Mouse (Mus musculus) hindbrain, embryonic 13.5 days (tissue): ENCODE measurements around the gene Gabrb1. TPM values are rescaled to one million over a fixed set of nuclear protein-coding genes. Genes with fewer than 3 reads are reported as not detected.
A peak's percentile ranks its signal among the peaks of the same experiment; 100 is the strongest.

Source experiments
- ATAC-seq: fragments of 200-750 bp; cut with Nextera tagmentation; 2 replicates; pipeline ENCODE4 v1.8.0; 2017; ENCODE audit warnings: moderate TSS enrichment; ENCODE audit not compliant: low FRiP score
- H3K27ac ChIP-seq: fragments of 300-500 bp; sonication (generic); 2 replicates; pipeline ENCODE4 v1.5.1; 2015; ENCODE audit warnings: inconsistent platforms, mild to moderate bottlenecking, moderate library complexity
- H3K27me3 ChIP-seq: fragments of 300-500 bp; sonication (generic); 2 replicates; pipeline ENCODE4 v1.6.1; 2015; ENCODE audit warnings: mild to moderate bottlenecking, inconsistent platforms
- H3K36me3 ChIP-seq: fragments of 300-500 bp; sonication (generic); 2 replicates; pipeline ENCODE4 v1.6.1; 2015; ENCODE audit warnings: mild to moderate bottlenecking, inconsistent platforms
- H3K4me1 ChIP-seq: fragments of 300-500 bp; sonication (generic); replicated peaks from 2 replicates; pipeline ENCODE4 v1.6.1; 2015; ENCODE audit warnings: inconsistent platforms
- H3K4me2 ChIP-seq: fragments of 300-500 bp; sonication (generic); 2 replicates; pipeline ENCODE4 v1.6.1; 2015; ENCODE audit warnings: inconsistent platforms, mild to moderate bottlenecking, moderate library complexity
- H3K4me3 ChIP-seq: fragments of 300-500 bp; sonication (generic); 2 replicates; pipeline ENCODE4 v1.5.1; 2015; ENCODE audit warnings: mild to moderate bottlenecking, inconsistent platforms
- H3K9ac ChIP-seq: fragments of 300-500 bp; sonication (generic); 2 replicates; pipeline ENCODE4 v1.6.1; 2015; ENCODE audit warnings: mild to moderate bottlenecking, inconsistent platforms
- H3K9me3 ChIP-seq: fragments of 300-500 bp; sonication (generic); 2 replicates; pipeline ENCODE4 v1.6.1; 2016; ENCODE audit warnings: inconsistent platforms
- WGBS: fragments of 180-500 bp; shearing (Covaris S2); methylation state at CpG from one replicate; pipeline ENCODE4 v1.1.7; 2015; 5-methylcytosine and 5-hydroxymethylcytosine counted together
- polyA plus RNA-seq: library from polyadenylated mRNA; unstranded; fragments of >200 nt; fragmentation: Nextera tagmentation; extraction: Ambion mirVana; gene quantifications from 2 replicates; pipeline ENCODE4 v1.2.1, GENCODE M21; 2015

The Gabrb1 gene
- polyA plus RNA-seq, result 10.8 and 11.1 TPM in 2 replicates

DNA sequence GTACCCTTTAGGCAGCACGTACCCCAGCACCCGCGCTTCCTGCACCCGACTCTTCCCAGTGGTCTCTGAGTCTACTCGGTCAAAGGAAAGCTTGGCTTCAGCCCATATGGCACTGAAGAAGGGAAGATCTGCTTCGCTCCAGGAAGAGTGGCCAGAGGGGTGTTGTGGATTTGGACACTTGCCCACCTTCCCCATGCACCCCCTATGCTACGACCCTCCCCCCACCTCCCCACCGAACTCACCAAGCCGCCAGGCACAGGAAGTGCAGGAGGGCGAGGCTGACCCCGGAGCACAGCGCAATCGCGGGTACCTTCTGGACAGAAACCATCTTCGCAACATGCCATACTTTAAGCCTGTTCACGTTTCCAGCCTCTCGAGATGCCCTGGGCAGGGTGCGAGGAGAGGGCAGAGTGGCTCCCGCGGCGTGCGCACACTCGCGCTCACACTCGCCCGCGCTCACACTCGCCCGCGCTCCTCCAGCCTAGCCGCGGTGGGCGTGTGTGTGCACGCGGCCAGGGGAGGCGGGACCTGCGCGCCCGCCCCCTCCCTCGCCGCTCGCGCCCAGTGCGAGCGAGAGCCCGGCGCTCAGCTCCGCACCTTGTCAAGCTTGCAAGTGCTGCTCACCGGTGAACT lies at the start of gene Gabrb1:
TSS of gene Gabrb1 (plus strand) at position 632 of the 633 bp plus-strand sequence.
- Histone ChIP-seq H3K9me3 (no peaks in the 10 kb centered on the region), H3K27ac (no peak within 1 kb of the TSS), H3K4me1 (peaks cover 18% of the 10 kb centered on the region), H3K4me3 (peak within 1 kb of the TSS; percentile 64), H3K9ac (peak within 1 kb of the TSS; percentile 73), H3K36me3 (no peaks in the 10 kb centered on the region), H3K4me2 (peak within 1 kb of the TSS; percentile 97), H3K27me3 (peaks cover 36% of the 10 kb centered on the region)
- WGBS, result under 1% methylated on average over 48 of the region's 49 CpGs
- peak; percentile 93 for ATAC-seq

DNA sequence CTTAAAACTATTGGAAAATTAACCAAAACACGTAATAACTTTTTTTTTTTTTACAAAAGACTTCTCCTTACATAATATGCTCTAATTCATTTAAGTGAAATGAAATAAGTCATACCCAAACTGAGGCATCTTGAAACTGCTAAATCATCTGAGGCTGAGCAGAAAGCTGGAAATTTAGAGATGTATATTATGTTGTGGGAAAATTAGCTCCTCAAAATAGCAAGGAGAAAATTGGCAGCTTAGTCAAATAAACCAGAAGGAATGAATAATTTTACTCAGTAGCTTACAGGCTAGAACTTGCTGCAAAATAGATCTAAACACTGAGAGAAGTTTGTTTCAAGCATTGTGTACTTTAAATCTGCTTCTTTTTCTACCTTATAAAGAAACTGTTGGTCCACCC lies 49.2 kb upstream of the Gabrb1 start:
- no peak for ATAC-seq
- Histone ChIP-seq H3K9me3 (no peaks in the 10 kb centered on the region), H3K4me1 (0 out of 2 replicates have a peak, but pooled peaks cover 5% of the 10 kb centered on the region), H3K9ac (no peak overlapping the region), H3K4me2 (no peak overlapping the region), H3K36me3 (no peaks in the 10 kb centered on the region), H3K27me3 (no peaks in the 10 kb centered on the region), H3K4me3 (no peak overlapping the region), H3K27ac (no peak overlapping the region)
- WGBS, result 96% methylated on average over 1 of the region's 1 CpGs

DNA sequence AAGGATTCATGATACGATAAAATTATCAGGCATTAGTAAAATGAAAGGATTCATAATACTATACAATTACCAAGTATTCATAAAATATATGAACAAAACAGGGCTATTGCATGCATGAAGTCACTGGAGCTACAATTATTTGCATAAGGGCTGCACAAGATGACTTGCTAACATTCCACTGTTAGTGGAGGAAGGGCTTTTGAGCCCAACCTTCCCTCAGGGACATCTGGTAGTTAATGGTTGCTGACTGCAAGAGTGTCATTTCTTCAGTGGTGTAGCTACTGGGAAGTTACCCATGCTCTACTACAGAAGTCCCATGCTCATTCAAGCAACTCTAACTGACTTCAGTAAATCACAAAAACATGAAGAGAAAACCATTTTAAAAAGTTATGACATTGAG lies 43.6 kb upstream of the Gabrb1 start:
- Histone ChIP-seq H3K27ac (no peak overlapping the region), H3K4me3 (no peak overlapping the region), H3K4me1 (no peaks in the 10 kb centered on the region), H3K9me3 (no peaks in the 10 kb centered on the region), H3K4me2 (no peak overlapping the region), H3K36me3 (no peaks in the 10 kb centered on the region), H3K9ac (no peak overlapping the region), H3K27me3 (no peaks in the 10 kb centered on the region)
- no peak for ATAC-seq
- 84% methylated on average over 1 of the region's 1 CpGs for WGBS

GRCm38 (mm10) chr5:71616734-71617133 lies 41.2 kb upstream of the Gabrb1 start:
- Histone ChIP-seq H3K4me3 (no peak overlapping the region), H3K36me3 (no peaks in the 10 kb centered on the region), H3K9me3 (no peaks in the 10 kb centered on the region), H3K4me1 (no peaks in the 10 kb centered on the region), H3K27ac (no peak overlapping the region), H3K4me2 (no peak overlapping the region), H3K27me3 (no peaks in the 10 kb centered on the region), H3K9ac (no peak overlapping the region)
- no peak for ATAC-seq
- 76% methylated on average over 4 of the region's 4 CpGs for WGBS

DNA sequence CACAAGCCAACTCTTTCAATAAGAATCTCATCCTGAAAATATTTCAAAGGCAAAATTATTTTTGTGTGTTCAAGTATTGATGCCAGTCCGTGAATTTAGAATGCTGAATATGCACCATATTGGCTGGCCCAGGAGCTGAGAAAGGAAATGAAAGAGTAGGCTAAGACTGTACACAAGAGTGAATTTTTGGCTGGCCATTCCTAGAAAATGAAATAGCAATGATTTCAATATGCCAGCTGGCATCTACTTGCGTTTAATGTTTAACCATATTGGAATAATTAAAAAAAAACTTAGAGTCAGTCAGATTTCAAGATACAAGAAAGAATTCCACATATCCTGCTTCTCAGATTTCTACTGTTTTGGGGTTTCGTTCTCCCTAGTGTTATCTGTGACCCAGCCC lies 30.1 kb upstream of the Gabrb1 start:
- Histone ChIP-seq H3K36me3 (no peaks in the 10 kb centered on the region), H3K4me2 (no peak overlapping the region), H3K27ac (no peak overlapping the region), H3K27me3 (no peaks in the 10 kb centered on the region), H3K9ac (no peak overlapping the region), H3K4me3 (no peak overlapping the region), H3K9me3 (no peaks in the 10 kb centered on the region), H3K4me1 (no peaks in the 10 kb centered on the region)
- 91% methylated on average over 3 of the region's 3 CpGs for WGBS
- no peak for ATAC-seq

DNA sequence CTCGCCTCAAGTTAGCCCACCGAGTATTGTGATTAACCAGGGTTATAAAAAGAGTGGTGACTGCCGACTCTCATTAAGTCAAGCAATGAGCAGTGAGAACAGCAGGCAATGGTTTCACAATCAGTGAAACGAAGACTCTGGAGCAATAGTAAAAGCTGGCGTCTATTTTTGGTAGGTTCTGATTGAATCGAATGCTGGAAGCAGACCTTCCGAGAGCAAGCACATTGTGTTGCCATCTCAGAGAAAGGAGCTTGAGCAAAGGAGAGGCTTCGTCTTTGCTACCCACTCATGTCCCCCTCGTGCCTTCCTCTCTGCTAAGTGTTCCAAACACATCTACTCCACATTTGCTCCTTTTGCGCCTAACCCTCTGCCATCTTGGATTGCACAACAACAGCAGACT lies 18.1 kb upstream of the Gabrb1 start:
- Histone ChIP-seq H3K9ac (no peak overlapping the region), H3K36me3 (no peaks in the 10 kb centered on the region), H3K27me3 (no peaks in the 10 kb centered on the region), H3K27ac (no peak overlapping the region), H3K9me3 (no peaks in the 10 kb centered on the region), H3K4me2 (no peak overlapping the region), H3K4me3 (no peak overlapping the region), H3K4me1 (no peaks in the 10 kb centered on the region)
- no peak for ATAC-seq
- WGBS, result 88% methylated on average over 10 of the region's 10 CpGs

DNA sequence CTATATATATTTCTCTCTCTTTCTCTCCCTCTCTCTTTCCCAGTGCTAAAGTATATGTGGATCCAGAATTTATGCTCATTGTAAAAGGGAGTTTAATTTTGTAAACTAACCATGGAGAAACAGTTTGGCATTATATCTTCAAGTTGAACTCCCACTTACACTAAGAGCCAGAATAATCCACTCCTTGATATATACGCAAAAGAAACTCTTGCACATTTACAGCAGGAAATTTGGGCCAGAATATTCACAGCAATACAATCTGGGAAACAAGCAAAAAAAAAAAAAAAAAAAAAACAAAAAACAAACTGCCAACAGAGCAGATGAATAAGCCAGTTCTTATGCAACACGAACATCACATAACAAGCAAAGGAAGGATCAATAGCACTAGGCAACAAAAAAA lies 9.8 kb upstream of the Gabrb1 start:
- Histone ChIP-seq H3K36me3 (no peaks in the 10 kb centered on the region), H3K27me3 (no peaks in the 10 kb centered on the region), H3K4me2 (no peak overlapping the region), H3K4me3 (no peak overlapping the region), H3K9ac (no peak overlapping the region), H3K27ac (no peak overlapping the region), H3K4me1 (no peaks in the 10 kb centered on the region), H3K9me3 (no peaks in the 10 kb centered on the region)
- no peak for ATAC-seq
- 67% methylated on average over 2 of the region's 2 CpGs for WGBS

GRCm38 (mm10) chr5:71654056-71654455 lies 3.9 kb upstream of the Gabrb1 start:
- Histone ChIP-seq H3K27ac (no peak overlapping the region), H3K9ac (no peak overlapping the region), H3K4me2 (no peak overlapping the region), H3K36me3 (no peaks in the 10 kb centered on the region), H3K4me1 (peaks cover 18% of the 10 kb centered on the region), H3K4me3 (no peak overlapping the region), H3K9me3 (no peaks in the 10 kb centered on the region), H3K27me3 (peaks cover 29% of the 10 kb centered on the region)
- ATAC-seq, result no peak
- 90% methylated on average over 5 of the region's 5 CpGs for WGBS

DNA sequence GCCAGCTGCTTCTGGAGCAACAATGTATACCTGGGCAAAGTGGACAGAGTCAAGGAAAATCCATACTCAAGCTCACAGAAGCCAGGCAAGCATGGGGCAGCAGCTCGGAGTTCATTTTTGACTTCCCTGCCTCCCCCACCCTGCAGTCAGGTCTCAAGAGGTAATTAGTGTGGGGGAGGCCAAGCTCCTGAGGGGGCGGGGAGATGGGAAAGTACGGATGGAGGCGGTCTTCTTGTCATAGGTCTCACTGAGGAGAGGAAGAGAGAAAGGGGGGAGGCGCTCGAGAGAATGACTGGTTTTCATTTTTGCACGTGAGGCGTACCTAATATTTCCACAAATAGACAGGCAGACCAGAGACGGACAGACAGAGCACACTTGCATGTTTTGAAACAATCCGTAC lies 1.1 kb upstream of the Gabrb1 start:
- 12% methylated on average over 10 of the region's 10 CpGs for whole genome bisulfite sequencing
- peak overlapping the region; percentile 97 for H3K4me2 ChIP-seq
- no peaks in the 10 kb centered on the region for H3K36me3 ChIP-seq
- H3K9me3 ChIP-seq, result no peaks in the 10 kb centered on the region
- ATAC-seq, result no peak
- H3K4me1 ChIP-seq, result peaks cover 18% of the 10 kb centered on the region
- 0 out of 2 replicates have a peak overlapping the region, but pooled peaks have one; percentile 73 for H3K9ac ChIP-seq
- peaks cover 36% of the 10 kb centered on the region for H3K27me3 ChIP-seq
- no peak overlapping the region for H3K27ac ChIP-seq
- peak overlapping the region; percentile 64 for H3K4me3 ChIP-seq

GRCm38 (mm10) chr5:71658115-71658497 lies 193 bp downstream of the Gabrb1 start, which contains the start of gene Gabra4:
TSS of gene Gabra4 (minus strand) at chr5:71658308.
- H3K27ac ChIP-seq, result no peak within 1 kb of the TSS
- under 1% methylated on average over 15 of the region's 15 CpGs for WGBS
- H3K4me2 ChIP-seq, result peak within 1 kb of the TSS; percentile 97
- no peaks in the 10 kb centered on the region for H3K36me3 ChIP-seq
- H3K9ac ChIP-seq, result peak within 1 kb of the TSS; percentile 73
- H3K4me1 ChIP-seq, result peaks cover 18% of the 10 kb centered on the region
- peak within 1 kb of the TSS; percentile 64 for H3K4me3 ChIP-seq
- peaks cover 36% of the 10 kb centered on the region for H3K27me3 ChIP-seq
- ATAC-seq, result peak; percentile 68
- no peaks in the 10 kb centered on the region for H3K9me3 ChIP-seq

- no peak overlapping the region for H3K9ac ChIP-seq
- no peaks in the 10 kb centered on the region for H3K9me3 ChIP-seq
- H3K36me3 ChIP-seq, result no peaks in the 10 kb centered on the region
- 37% methylated on average over 4 of the region's 4 CpGs for WGBS
- no peak overlapping the region for H3K4me2 ChIP-seq
- H3K27me3 ChIP-seq, result no peaks in the 10 kb centered on the region
- no peak overlapping the region for H3K27ac ChIP-seq
- ATAC-seq, result no peak
- H3K4me1 ChIP-seq, result no peaks in the 10 kb centered on the region
- H3K4me3 ChIP-seq, result no peak overlapping the region
Observed at GRCm38 (mm10) chr5:71665593-71665992, 7.7 kb downstream of the Gabrb1 start.

DNA sequence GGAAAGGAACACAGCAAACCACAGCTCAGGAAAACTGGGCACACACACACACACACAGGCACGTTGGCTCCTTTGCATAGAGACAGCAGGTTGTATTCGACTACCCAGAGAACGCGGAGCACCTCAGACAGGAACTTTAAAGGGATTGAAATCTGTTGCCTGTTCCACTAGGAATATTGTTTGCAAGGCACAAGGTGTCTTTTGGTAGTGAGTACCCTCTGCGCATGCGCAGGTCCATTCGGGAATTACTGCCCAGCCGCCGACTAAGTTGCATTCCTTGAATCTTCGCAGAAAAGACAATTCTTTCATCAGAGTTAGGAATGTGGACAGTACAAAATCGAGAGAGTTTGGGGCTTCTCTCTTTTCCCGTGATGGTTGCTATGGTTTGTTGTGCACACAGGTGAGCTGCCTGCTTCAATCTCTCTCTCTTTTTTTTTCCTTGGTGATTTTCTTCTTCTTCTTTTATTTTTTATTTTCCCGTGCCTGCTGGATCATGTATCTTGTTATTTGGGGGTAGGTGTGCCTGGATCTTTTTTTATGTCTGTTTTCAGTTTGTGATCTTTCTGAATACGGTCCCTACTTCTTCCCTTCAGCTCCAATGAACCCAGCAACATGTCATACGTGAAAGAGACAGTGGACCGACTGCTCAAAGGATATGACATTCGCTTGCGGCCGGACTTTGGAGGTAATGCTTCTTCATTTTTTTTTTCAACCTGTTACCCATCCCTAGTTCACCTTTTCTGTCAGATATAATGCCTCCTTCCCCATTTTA lies 42.0 kb downstream of the Gabrb1 start:
- Histone ChIP-seq H3K9me3 (no peaks in the 10 kb centered on the region), H3K27me3 (0 out of 2 replicates have a peak, but pooled peaks cover 3% of the 10 kb centered on the region), H3K4me2 (peak overlapping the region; percentile 95), H3K9ac (peak overlapping the region; percentile 73), H3K36me3 (no peaks in the 10 kb centered on the region), H3K4me1 (peaks cover 11% of the 10 kb centered on the region), H3K27ac (no peak overlapping the region), H3K4me3 (peak overlapping the region; percentile 58)
- 0 out of 2 replicates have a peak, but pooled peaks have one; percentile 9 for ATAC-seq
- WGBS, result under 1% methylated on average over 19 of the region's 19 CpGs
